Mouse (Mus musculus) embryo, embryonic 9.5 days (tissue): ENCODE measurements around the gene Mrpl42.

Source experiments
- DNase-seq: peaks from one replicate; pipeline ENCODE4 v3.0.0-alpha.2; 2017; ENCODE audit errors: extremely low spot score

Mrpl42 gene

DNA sequence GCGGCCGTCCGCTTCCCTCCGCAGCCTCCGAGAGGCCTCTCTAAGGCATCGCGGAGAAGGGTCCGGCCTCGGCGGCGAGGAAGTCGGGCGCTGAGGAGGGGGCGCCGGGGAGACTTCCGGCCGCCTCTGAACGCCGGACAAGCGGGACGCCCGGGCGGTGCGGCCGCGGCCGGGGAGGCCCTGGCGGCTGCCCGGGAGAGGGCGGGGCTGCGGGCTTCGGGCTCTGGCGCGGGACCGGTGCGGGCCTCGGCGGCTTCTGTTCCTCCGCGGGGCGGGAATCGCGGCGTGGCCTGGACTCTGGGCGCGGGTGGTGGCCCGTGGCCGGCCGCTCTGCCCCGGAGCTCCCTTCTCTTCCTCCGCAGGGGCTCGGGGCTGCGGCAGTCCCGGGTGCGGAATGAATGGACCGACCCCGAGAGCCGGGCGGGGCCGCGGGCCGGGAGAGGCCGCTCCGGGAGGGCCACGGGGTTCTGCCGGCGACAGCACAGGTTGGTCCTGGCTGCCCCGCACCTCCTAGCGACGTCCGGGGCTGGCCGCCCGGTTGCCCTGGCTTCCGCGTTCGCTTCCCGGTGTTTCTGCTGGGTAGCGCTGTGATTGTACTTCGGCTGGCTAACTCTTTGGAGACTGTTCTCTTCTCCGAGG lies 13.7 kb upstream of the Mrpl42 start:
- DNase-seq: no peak

DNA sequence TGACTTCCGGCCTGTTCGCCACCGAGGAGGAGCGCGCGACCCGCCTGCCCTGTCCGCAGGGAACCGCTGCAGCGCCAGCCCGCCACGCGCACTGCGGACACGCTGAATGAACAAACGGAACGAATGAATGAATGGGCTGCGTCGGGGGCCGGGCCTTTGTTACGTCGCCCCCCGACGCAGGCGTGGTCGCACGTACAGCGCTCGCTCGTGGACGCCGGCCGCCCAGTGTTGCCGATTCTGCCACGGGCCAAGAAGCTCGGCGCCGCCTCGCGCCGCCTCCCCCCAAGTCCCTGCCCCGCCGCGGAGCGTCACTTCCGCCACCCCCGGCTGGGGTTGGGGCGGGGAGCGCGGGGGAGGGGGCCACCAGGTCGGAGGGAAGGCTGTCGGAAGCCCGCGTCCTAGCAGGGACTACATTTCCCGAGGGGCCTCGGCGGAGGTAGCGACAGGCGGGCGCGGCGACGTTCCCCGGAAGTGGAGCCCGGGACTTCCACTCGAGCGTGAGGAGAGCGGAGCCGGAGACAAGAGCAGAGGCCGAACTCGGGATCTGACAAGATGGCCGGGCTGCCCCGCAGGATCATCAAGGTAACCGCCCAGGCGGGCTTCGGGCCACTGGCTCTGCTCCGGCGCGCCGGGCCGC lies 13.0 kb upstream of the Mrpl42 start, which contains the start of gene Ube2n:
TSS of gene Ube2n (plus strand) at position 490 of the 637 bp plus-strand sequence.
- peak; percentile 99 for DNase-seq

DNA sequence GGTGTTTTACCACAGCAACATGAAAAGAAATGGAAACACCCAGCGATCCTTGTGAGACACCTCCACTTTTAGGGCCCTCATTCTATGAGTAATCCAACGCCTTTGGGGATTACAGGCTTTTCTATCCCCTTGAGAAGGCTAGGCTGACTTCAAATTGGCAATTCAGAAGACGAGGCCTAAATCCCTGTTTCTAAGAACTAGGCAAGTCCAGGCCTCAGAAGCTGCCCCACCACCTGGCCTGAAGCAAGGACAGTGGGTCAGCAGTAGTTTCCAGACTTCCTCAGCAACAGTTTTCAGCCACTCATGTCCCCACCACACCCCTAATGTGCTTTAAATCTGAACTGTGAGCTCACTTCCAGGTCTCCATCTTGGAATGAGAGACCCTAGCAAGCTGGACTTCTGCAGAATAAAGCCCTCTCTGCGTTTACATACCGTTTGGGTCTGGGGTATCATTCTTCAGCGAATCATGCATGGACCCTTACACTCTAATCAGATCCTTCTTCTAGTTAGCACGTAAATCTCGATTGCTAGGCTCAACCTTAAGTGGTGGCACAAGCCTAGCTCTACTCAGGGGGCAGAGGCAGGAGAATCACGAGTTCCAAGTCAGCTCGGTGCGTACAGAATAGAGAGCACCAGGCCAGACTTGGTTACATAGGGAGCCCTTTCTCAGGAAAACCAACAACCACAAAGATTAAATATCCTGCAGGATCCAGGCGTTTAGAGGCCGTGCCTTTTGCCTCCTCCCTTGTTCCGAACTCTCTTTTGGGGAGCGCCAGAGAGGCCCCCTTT lies 12.2 kb upstream of the Mrpl42 start:
- DNase-seq: peak; percentile 47

DNA sequence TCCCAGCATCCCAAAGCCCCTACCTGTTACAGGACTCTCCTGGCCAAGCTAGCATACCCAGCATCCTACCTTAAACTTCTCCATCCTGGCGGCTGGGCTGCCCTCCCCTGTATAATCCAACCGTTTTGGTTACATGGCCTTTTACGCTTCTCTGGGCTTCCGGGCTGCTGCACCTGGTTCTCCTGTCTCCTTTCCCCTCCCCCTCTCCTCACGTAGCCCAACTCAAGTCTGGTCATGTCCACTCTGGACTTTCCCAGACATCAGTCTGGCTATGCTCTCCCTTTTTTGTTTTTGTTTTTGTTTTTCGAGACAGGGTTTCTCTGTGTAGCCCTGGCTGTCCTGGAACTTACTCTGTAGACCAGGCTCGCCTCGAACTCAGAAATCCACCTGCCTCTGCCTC lies 10.9 kb upstream of the Mrpl42 start:
- no peak for DNase-seq

DNA sequence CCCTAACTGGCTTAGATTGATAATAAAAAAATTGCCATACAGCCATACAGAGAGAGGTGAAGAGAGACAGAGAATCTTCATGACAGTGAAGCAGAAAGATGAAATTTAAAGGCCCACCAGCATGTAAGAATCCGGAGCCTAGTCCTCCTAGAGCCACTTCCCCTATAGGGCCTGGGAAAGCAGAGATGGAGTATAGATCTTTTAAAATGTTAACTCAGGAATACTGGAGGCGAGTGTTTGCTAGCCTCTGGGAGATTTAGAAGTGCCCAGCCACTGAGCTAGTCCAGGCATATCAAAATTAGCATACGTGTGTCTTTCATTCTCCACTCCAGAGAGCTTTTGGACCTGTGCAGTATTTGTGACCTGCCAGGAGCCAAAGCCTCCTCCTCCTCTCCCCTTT lies 7.5 kb upstream of the Mrpl42 start:
- DNase-seq: no peak

DNA sequence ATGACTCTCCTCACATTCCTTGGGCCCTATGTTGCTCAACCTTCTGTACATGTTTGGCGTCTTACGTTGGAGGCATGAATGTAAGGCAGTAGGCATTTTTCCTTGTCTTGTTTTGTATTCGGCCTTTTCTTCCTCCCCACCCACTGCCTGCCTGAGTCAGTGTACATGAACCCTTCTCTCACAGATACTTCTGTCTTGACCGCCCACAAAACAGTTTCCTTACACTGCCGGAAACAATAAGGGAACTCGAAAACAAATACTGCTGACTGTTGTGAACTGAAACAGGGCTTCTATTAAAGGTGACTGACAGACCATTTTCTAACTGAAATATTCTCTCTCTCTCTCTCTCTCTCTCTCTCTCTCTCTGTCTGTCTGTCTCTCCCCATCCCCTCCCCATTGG lies 7.1 kb upstream of the Mrpl42 start:
- DNase-seq: no peak

DNA sequence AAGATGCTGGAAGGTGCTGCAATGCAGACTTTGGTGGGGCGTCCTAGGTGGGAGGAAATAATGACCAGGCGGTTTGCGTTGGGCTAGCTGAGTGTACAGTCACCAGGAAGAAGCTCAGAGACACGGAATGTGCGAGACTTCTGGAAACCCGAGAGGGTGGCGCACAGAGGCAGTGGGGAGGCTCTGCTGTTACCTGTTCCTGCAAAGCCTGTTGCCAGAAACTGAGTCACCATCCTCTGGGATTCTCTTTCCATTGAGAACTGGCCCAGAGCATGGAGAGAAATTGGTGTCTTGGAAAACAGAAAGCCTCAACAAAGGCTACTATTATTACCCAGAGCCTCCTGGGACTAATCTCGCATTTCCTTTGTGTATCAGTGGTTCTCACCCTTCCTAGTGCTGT lies 6.4 kb upstream of the Mrpl42 start:
- DNase-seq: no peak

DNA sequence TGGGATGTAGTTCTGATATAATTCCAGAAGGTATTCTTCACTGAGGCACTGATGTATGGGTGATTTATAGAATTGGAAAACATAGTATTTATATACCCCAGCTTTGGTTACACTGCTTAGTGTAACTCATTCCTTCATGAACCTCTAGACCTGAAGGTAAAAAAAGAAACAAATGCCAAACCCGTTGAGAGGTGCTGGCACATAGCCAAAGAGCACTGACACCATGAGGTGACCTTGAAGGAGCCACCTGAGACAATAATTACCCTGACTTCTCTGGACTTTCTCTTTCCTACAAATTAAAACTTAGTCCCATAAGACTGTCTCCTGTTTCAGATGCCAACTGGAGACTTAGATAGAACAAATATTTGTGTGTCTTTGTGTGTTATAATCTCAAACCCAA lies 2.6 kb upstream of the Mrpl42 start:
- DNase-seq: no peak

DNA sequence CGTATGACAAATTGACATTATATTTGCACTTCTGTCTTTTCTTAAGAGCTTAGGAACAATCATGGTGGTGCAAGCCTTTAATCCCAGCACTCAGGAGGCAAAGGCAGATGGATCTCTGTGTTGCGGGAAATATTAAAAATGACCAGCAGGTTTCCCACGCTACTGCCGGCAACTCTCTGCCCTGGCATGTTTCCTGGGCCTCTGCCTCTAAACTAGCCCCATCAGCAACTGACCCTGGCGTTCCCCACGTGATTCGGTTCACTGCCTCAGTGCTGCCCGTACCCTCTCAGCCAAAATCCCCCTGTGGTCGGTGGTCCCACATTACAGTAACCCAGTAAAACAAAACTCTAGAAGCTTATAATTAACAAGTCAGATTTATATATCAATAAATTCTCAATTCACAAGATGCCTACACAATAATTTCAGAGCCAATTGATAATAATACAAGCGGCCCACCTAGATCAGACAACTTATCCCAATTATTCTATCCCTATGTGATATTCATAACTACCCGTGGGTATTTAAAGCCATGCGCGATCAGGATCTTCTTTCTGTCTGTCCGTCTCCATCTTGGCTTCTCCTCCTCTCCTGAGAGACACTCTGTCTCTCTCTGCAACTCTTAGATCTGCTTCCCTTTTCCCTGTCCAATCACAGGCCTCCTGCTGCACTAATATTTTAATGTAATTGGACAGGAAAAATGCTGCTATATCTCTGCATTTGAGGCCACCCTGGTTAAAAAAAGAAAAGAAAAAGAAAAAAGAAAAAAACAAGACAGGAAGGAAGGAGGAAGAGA lies 1.9 kb upstream of the Mrpl42 start:
- DNase-seq: no peak

DNA sequence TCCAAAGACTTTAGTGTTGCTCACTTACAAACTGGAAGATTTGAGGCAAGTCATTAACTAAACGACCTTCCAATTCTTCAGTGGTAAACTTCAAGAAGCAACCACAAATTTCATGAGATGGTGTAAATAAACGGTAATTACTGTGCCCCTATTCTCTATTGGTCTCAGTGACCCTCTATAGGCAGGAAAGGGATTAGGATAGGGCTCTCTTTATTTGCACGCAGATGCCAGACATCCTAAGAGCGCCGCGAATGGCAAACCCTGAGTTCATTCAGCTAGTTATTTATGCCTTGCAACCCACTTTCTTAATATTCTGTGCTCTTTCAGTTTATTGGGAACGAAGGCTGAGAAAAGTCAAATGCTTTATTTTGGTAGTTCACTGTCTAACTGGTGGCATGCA lies 707 bp downstream of the Mrpl42 start:
- no peak for DNase-seq

DNA sequence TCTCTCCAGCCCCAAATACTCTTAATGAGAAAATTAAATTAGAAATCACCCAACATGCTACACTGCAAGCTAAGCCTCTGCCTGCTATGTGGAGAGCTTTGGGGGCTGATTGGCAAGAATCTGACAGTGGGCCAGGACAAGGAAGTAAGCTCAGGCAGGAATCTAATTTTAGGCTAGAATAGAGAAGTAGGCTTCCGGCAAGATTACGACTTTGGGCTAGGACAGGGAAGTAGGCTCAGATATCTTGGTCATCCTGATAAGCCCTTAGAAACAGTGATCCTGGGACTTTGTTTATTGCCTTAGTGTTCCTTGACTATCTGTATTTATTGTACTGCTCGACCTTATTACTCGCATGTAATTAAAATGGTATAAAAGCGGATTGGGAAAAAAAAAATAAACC lies 7.5 kb downstream of the Mrpl42 start:
- no peak for DNase-seq

DNA sequence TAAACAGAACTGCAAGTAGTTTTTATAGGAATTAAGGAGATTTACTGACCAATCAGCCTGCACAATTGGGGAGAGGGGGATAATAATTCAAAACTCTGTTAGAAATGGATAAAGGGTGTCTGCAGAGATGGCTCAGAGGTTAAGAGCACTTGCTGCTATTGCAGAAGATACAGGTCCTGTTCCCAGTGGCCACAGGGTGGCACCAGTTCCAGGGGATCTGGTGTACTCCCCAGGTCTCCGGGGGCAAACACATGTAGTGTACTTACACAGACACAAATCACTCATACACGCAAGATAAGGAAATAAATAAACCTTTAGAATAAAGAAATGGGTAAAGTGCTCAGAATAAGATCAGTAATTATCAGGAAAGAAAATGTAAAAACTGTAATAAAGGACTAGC lies 12.1 kb downstream of the Mrpl42 start:
- DNase-seq: no peak

DNA sequence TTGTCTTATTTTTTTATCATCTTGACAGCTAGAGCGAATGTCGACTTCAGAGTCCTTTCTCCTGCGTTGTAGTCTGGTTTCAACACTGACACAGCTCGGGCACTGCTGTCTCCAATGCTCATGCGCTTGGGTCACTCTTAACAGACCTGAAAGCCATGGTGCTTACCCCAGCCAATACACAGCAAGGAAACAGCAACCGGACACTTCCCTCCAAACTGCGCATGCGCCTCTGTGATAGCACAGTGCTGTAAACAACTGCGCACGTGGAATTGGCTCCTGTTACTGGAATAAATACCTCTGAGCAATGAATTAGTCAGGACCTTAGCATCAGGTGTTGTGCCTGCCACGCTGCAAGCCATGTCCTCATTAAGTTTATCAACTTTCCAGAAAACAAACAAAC lies 24.2 kb downstream of the Mrpl42 start:
- DNase-seq: no peak

DNA sequence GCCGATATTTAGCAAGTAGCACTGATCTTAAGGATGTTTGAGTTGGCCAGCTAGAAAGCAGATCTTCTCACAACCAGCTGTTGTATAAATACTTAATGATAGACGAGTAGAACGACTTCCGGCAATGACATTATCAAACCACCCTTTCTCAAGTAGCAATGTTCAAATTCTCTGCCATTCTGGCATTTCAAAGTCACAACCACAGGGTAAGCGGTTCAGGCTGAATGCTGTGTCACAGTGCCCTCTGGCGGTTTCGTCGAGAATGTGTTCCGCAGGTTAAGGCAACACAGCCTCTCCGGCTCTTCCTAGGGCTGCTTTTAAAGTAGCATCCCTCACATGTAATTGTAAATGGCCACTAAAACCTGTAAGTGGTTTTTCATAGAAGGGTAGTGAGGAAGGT lies 25.8 kb downstream of the Mrpl42 start:
- peak; percentile 81 for DNase-seq

DNA sequence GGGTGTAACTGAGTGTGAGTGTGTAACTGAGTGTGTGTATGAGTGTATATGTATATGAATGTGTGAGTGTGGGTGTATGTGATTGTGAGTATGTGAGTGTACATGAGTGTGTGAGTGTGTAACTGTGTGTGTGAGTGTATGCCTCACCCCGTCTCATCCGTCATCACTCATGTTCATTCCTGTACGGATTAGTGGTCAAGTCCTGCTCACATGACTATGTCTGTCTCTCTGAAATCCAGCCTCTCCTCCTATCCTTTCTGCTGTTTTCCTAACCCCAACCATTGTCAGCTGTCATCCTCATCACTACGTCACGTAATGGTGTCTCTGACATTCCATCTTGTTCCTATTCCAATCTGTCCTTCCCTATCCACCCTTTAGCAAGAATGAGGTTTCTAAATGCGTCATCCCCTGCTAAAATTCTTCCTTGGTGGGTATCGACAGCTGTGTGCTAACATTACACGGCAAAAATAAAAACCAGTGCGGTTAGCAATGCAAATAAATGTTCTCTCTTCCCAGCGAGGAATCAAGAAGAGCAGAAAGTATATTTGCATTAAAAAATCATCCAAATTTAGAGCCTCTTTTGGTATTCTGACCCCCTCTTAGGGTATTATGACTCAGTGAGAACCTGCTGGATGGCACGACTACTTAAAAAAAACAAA lies 29.7 kb downstream of the Mrpl42 start:
- DNase-seq: no peak

DNA sequence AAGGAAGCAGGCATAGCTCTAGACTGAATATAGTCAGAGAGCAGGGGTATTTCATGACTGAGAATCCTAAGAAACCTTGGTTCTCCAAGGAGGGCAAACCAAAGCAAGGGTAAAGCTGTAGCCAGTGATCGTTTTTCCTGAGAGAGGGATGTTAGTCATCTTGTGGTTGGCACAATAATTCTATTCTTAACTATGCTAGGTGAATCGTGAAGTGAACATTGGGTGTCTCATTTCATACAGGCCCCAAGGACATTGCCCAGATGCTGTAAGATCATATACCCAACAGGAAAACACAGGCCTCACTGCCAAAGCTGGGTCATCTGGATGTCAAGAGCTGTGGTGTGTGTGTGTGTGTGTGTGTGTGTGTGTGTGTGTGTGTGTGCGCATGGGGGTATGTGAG lies 30.6 kb downstream of the Mrpl42 start:
- no peak for DNase-seq

DNA sequence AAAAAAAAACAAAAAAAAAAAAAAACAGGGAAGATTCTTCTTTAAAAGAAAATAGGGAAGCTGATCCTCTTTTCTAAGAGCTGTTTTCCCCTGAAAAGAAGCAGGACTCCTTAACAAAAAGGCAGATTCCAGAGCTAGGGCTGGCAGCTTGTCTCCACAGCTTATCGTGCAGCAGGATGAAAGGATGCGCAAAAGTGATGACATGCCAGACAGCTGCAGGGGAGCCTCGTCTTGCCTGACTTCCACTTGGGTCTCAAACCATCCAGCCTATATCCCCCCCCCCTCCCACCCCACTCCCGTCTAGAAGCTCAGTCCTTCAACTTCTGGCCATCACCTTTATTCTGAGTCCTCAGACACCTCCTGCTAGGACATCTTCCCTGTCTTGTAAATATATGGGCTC lies 32.8 kb downstream of the Mrpl42 start:
- DNase-seq: no peak

DNA sequence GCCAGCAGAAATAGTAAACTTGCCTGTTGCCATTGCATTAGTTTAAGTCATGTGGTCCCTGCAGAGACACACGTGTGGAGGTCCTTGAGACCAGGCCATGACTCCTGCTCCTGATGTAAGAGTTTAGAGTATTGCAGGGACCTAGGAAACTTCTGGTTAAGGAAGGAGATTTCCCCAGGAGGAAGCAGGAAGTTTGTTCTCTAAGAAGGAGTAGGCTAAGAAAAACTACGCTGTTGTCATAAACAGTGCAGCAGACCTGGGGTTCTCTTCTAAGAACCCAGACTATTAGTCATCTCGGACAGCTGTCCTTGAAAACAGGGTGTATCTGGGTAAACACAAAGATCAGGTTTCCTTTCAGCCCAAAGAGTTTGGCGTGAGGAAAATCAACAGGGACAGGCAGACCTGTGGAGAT lies 36.2 kb downstream of the Mrpl42 start:
- DNase-seq: no peak

DNA sequence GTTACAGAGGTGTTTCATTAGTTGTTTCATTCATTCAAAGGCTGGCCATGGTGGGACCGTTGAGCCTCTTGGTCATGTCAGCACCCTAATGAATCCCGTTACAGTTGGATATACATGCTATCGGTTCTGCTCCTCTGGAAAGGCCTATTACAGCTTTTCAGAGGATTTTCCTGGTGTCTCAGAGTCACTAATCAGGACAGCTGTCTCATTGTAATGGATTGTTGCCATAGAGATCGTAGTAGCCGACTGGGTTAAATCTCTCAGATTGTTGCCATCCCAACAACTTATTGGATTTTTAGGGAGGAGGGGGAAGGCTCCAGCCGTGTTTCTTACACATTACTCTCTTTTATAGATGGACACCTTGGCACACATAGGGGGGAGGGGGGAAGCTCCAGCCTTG lies 37.2 kb downstream of the Mrpl42 start:
- no peak for DNase-seq

DNA sequence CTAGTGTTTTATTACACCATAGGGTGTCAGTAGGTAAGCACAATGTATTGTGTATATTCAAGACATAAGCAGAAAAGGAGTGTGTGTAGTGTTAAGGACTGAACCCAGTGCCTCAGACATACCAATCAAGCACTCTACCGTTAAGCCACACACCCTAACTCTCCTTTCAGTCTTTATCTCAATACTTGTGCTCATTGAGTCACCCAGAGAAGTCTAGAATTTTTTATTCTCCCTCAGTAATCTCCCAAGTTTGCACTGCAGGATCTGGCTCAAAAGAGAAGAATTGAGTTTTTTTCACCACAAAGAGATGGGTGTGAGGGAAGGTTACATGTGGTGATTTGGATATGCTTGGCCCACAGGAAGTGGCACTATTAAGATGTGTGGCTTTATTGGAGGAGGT lies 39.5 kb downstream of the Mrpl42 start:
- no peak for DNase-seq

DNA sequence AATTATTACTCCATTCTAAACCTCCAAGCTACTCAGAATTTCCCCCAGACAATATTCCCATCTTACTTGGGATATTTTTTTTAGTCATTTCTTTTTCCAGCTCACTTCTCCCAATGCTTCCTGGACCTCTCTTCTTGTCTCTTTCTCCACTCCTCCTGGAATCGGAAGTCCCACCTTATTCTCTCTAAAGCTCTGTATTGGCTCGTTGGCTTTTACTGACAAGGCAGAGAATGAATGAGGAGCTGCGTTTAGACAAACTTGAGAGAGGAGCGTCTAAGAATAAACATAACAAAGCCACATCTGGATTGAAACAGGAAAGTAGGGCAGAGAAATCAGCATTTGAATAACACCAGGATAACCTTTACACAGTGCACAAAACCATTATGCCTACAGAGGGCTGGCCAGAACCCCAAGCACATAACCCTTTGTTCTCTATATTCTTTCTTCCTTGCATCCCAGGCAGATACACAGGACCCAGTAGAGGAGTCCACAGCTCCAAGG lies 40.6 kb downstream of the Mrpl42 start:
- DNase-seq: no peak
